Mouse (Mus musculus) limb, embryonic 14.5 days (tissue): ENCODE results near the gene Myt1l. TPM values are rescaled to one million over a fixed set of nuclear protein-coding genes. Genes with fewer than 3 reads are reported as not detected.

Experiments used
- ATAC-seq: fragments of 200-750 bp; cut with Nextera tagmentation; 2 replicates; pipeline ENCODE4 v1.8.0; 2017; ENCODE audit warnings: low read depth, moderate number of reproducible peaks, moderate TSS enrichment; ENCODE audit not compliant: low FRiP score
- DNase-seq: peaks from one replicate; pipeline ENCODE4 v3.0.0-alpha.2; 2015; ENCODE audit warnings: low spot score
- H3K27ac ChIP-seq: fragments of 300-500 bp; sonication (generic); replicated peaks from 2 replicates; pipeline ENCODE4 v1.5.1; 2014; ENCODE audit warnings: low read depth, mild to moderate bottlenecking, low read length, moderate library complexity, mixed read lengths
- H3K27me3 ChIP-seq: fragments of 300-500 bp; sonication (generic); 2 replicates; pipeline ENCODE4 v1.6.1; 2014; ENCODE audit warnings: low read length, mixed read lengths; ENCODE audit not compliant: control insufficient read depth, insufficient read depth
- H3K36me3 ChIP-seq: fragments of 300-500 bp; sonication (generic); 2 replicates; pipeline ENCODE4 v1.6.1; 2014; ENCODE audit warnings: mild to moderate bottlenecking, low read length, moderate library complexity, mixed read lengths; ENCODE audit not compliant: control insufficient read depth, insufficient read depth
- H3K4me1 ChIP-seq: fragments of 300-500 bp; sonication (generic); 2 replicates; pipeline ENCODE4 v1.6.1; 2014; ENCODE audit warnings: antibody characterized with exemption, low read length, mixed read lengths; ENCODE audit not compliant: control insufficient read depth, insufficient read depth
- H3K4me2 ChIP-seq: fragments of 300-500 bp; sonication (generic); replicated peaks from 2 replicates; pipeline ENCODE4 v1.6.1; 2014; ENCODE audit warnings: low read depth, mild to moderate bottlenecking, low read length, moderate library complexity; ENCODE audit not compliant: severe bottlenecking
- H3K4me3 ChIP-seq: fragments of 300-500 bp; sonication (generic); replicated peaks from 2 replicates; pipeline ENCODE4 v1.5.1; 2014; ENCODE audit warnings: low read length
- H3K9ac ChIP-seq: fragments of 300-500 bp; sonication (generic); 2 replicates; pipeline ENCODE4 v1.6.1; 2014; ENCODE audit warnings: mild to moderate bottlenecking, low read depth, low read length, moderate library complexity; ENCODE audit not compliant: severe bottlenecking
- H3K9me3 ChIP-seq: fragments of 300-500 bp; sonication (generic); 2 replicates; pipeline ENCODE4 v1.6.1; 2016; ENCODE audit warnings: low read length; ENCODE audit not compliant: control insufficient read depth
- POLR2A ChIP-seq: fragments of 200-500 bp; IDR thresholded peaks from 2 replicates; pipeline ENCODE4 v1.8.0; 2012; ENCODE audit warnings: inconsistent platforms, mild to moderate bottlenecking, moderate library complexity, borderline replicate concordance; ENCODE audit not compliant: insufficient read depth, insufficient read length; ENCODE audit errors: extremely low read depth
- WGBS: fragments of 180-500 bp; shearing (Covaris S2); extraction: QIAGEN DNeasy Blood & Tissue Kit; methylation state at CpG from one replicate; pipeline ENCODE4 v1.1.7; 2014; 5-methylcytosine and 5-hydroxymethylcytosine counted together
- polyA plus RNA-seq, 2 experiments: library from polyadenylated mRNA; depleted of rRNA in 1 of 2; stranded (reverse) in 1 of 2; unstranded in 1 of 2; fragments of >200 nt; fragmentation: Nextera tagmentation in 1 of 2; extraction: Ambion mirVana in 1 of 2; gene quantifications; 2 replicates each; pipeline versions ENCODE4 v1.2.1 to v1.2.3; 2012 to 2014

The Myt1l gene
- polyA plus RNA-seq, 2 experiments: 0.18 TPM; not detected in 1

GRCm38 (mm10) chr12:29708166-29708565 lies 180.0 kb downstream of the Myt1l start:
- Histone ChIP-seq H3K27ac (no peak overlapping the region), H3K4me1 (peaks cover 5% of the 10 kb centered on the region; the same call in 1 of the 2 replicates), H3K4me3 (no peak overlapping the region), H3K27me3 (no peaks in the 10 kb centered on the region), H3K9ac (no peak overlapping the region), H3K4me2 (no peak overlapping the region), H3K36me3 (no peaks in the 10 kb centered on the region), H3K9me3 (no peaks in the 10 kb centered on the region)
- no peak for TF ChIP-seq POLR2A
- 75% methylated on average over 3 of the region's 3 CpGs for whole genome bisulfite sequencing
- DNase-seq (no peak), ATAC-seq (no peak)

GRCm38 (mm10) chr12:29712795-29713721 lies 184.9 kb downstream of the Myt1l start:
- H3K4me3 ChIP-seq: no peak overlapping the region
- DNase-seq (no peak), ATAC-seq (no peak)
- no peak overlapping the region for H3K4me2 ChIP-seq
- no peaks in the 10 kb centered on the region for H3K9me3 ChIP-seq
- no peak overlapping the region for H3K9ac ChIP-seq
- H3K27ac ChIP-seq: no peak overlapping the region
- no peaks in the 10 kb centered on the region for H3K36me3 ChIP-seq
- H3K4me1 ChIP-seq: no peaks in the 10 kb centered on the region
- TF ChIP-seq POLR2A: no peak
- no peaks in the 10 kb centered on the region for H3K27me3 ChIP-seq
- WGBS: 73% methylated on average over 15 of the region's 15 CpGs

DNA sequence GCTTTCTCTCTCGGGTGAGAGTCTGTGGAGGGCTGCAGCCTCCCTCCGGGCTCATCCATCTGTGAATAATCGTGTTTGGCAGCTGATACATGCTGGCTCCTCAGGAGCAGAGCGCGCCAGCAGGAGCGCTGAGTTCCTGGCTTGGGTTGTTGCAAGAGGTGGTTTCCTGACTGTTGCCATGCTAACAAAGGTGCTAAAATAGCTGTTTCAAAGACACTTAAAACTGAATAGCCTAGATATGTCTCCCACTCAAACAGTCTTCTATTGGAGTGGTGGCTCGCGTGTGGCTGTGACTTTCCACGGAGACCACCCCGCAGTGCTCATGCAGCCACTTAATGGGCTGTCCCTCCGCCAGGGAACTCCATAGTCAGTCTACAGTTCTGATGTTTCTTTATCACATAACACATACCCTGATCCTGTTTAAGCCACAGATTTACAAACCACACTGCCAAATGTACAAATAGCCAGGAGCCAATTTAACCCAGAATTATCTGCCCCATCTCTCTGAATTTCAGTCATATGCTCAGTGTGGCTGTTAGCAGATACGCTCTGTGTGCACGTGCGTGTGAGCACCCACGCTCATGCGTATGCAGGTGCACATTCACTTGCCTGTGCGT lies 195.6 kb downstream of the Myt1l start:
- H3K4me2 ChIP-seq: no peak overlapping the region
- no peak overlapping the region for H3K9ac ChIP-seq
- H3K4me3 ChIP-seq: no peak overlapping the region
- TF ChIP-seq POLR2A: no peak
- H3K27ac ChIP-seq: no peak overlapping the region
- ATAC-seq (no peak), DNase-seq (no peak)
- no peaks in the 10 kb centered on the region for H3K27me3 ChIP-seq
- H3K36me3 ChIP-seq: no peaks in the 10 kb centered on the region
- no peaks in the 10 kb centered on the region for H3K9me3 ChIP-seq
- no peaks in the 10 kb centered on the region for H3K4me1 ChIP-seq
- WGBS: 88% methylated on average over 17 of the region's 17 CpGs

GRCm38 (mm10) chr12:29728294-29728693 lies 200.1 kb downstream of the Myt1l start:
- Histone ChIP-seq H3K9me3 (no peaks in the 10 kb centered on the region), H3K9ac (no peak overlapping the region), H3K27me3 (no peaks in the 10 kb centered on the region), H3K4me1 (no peaks in the 10 kb centered on the region), H3K4me2 (no peak overlapping the region), H3K4me3 (no peak overlapping the region), H3K36me3 (no peaks in the 10 kb centered on the region), H3K27ac (no peak overlapping the region)
- ATAC-seq (no peak), DNase-seq (no peak)
- TF ChIP-seq POLR2A: no peak
- 60% methylated on average over 2 of the region's 2 CpGs for WGBS

DNA sequence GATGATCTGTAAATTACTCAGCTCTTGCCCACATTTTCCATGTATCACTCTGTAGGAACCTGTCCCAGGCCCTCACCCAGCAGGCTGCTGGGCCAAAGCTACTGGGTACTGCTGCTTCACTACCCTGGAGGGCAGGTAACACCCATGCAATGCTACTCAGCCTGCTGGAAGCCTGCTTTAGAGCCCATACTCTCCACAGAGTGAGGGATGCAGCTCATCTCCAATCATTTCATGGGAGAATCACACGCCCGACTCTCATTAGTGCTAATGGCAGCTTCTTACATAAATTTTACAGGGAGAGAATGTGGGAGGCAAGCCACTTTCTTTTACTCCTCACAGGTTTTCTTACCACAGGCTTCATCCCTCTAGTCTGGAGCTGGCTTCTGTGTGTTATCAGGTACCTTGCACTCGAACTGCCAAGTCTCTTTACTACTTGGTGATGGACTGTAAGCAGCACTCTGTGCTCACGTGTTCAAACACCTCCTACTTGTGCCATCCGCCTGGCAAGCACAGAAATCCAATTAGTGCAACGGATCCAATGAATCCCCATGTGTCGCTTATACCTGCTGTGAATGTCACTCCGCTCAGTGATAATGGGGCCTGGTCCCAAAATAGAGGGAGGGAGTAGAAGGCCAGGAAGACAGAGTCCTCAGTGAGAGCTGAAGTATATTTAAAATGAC lies 212.3 kb downstream of the Myt1l start:
- H3K4me1 ChIP-seq: no peaks in the 10 kb centered on the region
- DNase-seq (no peak), ATAC-seq (no peak)
- H3K9me3 ChIP-seq: no peaks in the 10 kb centered on the region
- WGBS: 70% methylated on average over 8 of the region's 8 CpGs
- no peaks in the 10 kb centered on the region for H3K27me3 ChIP-seq
- no peak overlapping the region for H3K4me2 ChIP-seq
- no peak overlapping the region for H3K4me3 ChIP-seq
- no peaks in the 10 kb centered on the region for H3K36me3 ChIP-seq
- TF ChIP-seq POLR2A: no peak
- H3K27ac ChIP-seq: no peak overlapping the region
- H3K9ac ChIP-seq: no peak overlapping the region
